Mouse (Mus musculus) midbrain, embryonic 11.5 days (tissue): Measurements from ENCODE around the gene Psmb6. TPM values are rescaled to one million over a fixed set of nuclear protein-coding genes. Genes with fewer than 3 reads are reported as not detected.
"Not testable (repeated sequence)": the region's sequence is repeated elsewhere in the genome, so short reads cannot be mapped to it uniquely, and the experiment has no call there.

ENCODE experiments used
- ATAC-seq: fragments of 200-750 bp; cut with Nextera tagmentation; 2 replicates; pipeline ENCODE4 v1.8.0; 2017; ENCODE audit warnings: moderate TSS enrichment, moderate library complexity; ENCODE audit not compliant: low FRiP score
- DNase-seq: peaks from one replicate; pipeline ENCODE4 v3.0.0; 2015; ENCODE audit warnings: low spot score; ENCODE audit errors: missing footprints
- H3K27ac ChIP-seq: fragments of 300-500 bp; sonication (generic); 2 replicates; pipeline ENCODE4 v1.5.1; 2014; ENCODE audit warnings: low read depth, low read length
- H3K27me3 ChIP-seq: fragments of 300-500 bp; sonication (generic); 2 replicates; pipeline ENCODE4 v1.6.1; 2014; ENCODE audit warnings: mild to moderate bottlenecking, low read length, moderate library complexity, mixed read lengths; ENCODE audit not compliant: control insufficient read depth, insufficient read depth
- H3K36me3 ChIP-seq: fragments of 300-500 bp; sonication (generic); 2 replicates; pipeline ENCODE4 v1.6.1; 2014; ENCODE audit warnings: mild to moderate bottlenecking, low read length, moderate library complexity, mixed read lengths; ENCODE audit not compliant: control insufficient read depth, insufficient read depth
- H3K4me1 ChIP-seq: fragments of 300-500 bp; sonication (generic); 2 replicates; pipeline ENCODE4 v1.6.1; 2014; ENCODE audit warnings: low read length; ENCODE audit not compliant: control insufficient read depth, insufficient read depth
- H3K4me2 ChIP-seq: fragments of 300-500 bp; sonication (generic); 2 replicates; pipeline ENCODE4 v1.6.1; 2014; ENCODE audit warnings: mild to moderate bottlenecking, moderate library complexity
- H3K4me3 ChIP-seq: fragments of 300-500 bp; sonication (generic); 2 replicates; pipeline ENCODE4 v1.5.1; 2014; ENCODE audit warnings: low read depth, low read length
- H3K9ac ChIP-seq: fragments of 300-500 bp; sonication (generic); 2 replicates; pipeline ENCODE4 v1.6.1; 2014; ENCODE audit warnings: low read length
- H3K9me3 ChIP-seq: fragments of 300-500 bp; sonication (generic); 2 replicates; pipeline ENCODE4 v1.6.1; 2016; ENCODE audit warnings: low read length; ENCODE audit not compliant: control insufficient read depth
- WGBS: fragments of 180-500 bp; shearing (Covaris S2); extraction: QIAGEN DNeasy Blood & Tissue Kit; methylation state at CpG from one replicate; pipeline ENCODE4 v1.1.7; 2014; 5-methylcytosine and 5-hydroxymethylcytosine counted together
- polyA plus RNA-seq: library from polyadenylated mRNA; unstranded; fragments of >200 nt; fragmentation: Nextera tagmentation; extraction: Ambion mirVana; gene quantifications from 2 replicates; pipeline ENCODE4 v1.2.1, GENCODE M21; 2014

Gene Psmb6
- polyA plus RNA-seq, 1 experiment from 2014 or later: 909 TPM

DNA sequence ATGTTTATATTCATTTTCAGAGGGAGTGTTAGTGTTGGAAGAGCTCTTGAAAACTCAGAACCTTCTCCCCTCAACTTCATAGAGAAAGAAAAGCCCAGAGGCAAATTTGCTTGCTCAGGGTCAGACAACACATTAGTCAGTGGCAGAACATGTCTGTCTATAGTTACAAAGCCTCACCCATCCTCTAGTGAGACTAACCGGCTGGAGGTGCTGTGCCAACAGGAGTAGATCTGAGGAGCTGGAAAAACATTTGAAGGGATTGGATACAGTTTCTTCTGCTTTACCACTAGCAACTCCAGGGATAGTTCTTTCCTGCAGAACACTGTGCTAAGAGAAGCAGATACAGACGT lies 36.7 kb downstream of the Psmb6 start:
- Histone ChIP-seq H3K9ac (peak overlapping the region; percentile 81; the same call in 1 of the 2 replicates), H3K4me3 (peak overlapping the region; percentile 86), H3K4me1 (peaks cover 16% of the 10 kb centered on the region), H3K36me3 (no peaks in the 10 kb centered on the region), H3K27me3 (no peaks in the 10 kb centered on the region), H3K9me3 (no peaks in the 10 kb centered on the region), H3K27ac (peak overlapping the region; percentile 58; the same call in 1 of the 2 replicates), H3K4me2 (peak overlapping the region; percentile 96)
- WGBS: 9% methylated on average over 2 of the region's 2 CpGs
- ATAC-seq: peak; percentile 2; the same call in 1 of the 2 replicates
- DNase-seq: no peak

- Histone ChIP-seq H3K36me3 (no peaks in the 10 kb centered on the region), H3K27me3 (no peaks in the 10 kb centered on the region), H3K4me3 (peak within 1 kb of the TSS; percentile 86), H3K27ac (peak within 1 kb of the TSS; percentile 58), H3K9ac (peak within 1 kb of the TSS; percentile 81), H3K4me2 (peak within 1 kb of the TSS; percentile 96), H3K4me1 (peaks cover 16% of the 10 kb centered on the region), H3K9me3 (no peaks in the 10 kb centered on the region)
- WGBS: under 1% methylated on average over 51 of the region's 57 CpGs
- peak; percentile 93 for ATAC-seq
- peak; percentile 99 for DNase-seq
Observed at GRCm38 (mm10) chr11:70562287-70562994, 37.3 kb downstream of the Psmb6 start, which contains the start of gene Mink1. TSS of gene Mink1 (plus strand) at chr11:70562881.

DNA sequence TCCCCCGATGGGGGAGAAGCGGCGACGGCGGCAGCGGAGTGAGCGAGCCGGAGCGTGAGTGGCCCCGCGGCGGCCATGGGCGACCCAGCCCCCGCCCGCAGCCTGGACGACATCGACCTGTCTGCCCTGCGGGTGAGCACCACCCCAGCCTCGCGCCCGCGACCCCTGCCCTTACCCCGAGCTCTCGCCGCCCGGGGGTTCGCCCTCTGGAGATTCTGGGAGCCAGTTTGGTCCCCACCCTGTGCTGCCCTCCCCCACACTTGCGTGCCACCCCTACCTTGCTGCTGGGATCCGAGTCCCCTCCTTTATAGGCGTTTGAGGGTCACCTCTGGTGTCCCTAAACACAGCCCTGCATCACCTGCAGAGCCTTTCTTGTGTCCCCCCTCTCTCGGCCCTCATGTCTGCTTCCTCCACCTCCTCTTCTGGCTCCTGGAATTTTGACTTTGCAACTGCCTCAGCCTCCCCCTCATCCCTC lies 37.9 kb downstream of the Psmb6 start:
- no peak for DNase-seq
- peak overlapping the region; percentile 81 for H3K9ac ChIP-seq
- H3K36me3 ChIP-seq: no peaks in the 10 kb centered on the region
- no peaks in the 10 kb centered on the region for H3K27me3 ChIP-seq
- WGBS: 0% methylated on average over 31 of the region's 31 CpGs
- H3K27ac ChIP-seq: peak overlapping the region; percentile 58; the same call in 1 of the 2 replicates
- peak overlapping the region; percentile 96 for H3K4me2 ChIP-seq
- H3K9me3 ChIP-seq: no peaks in the 10 kb centered on the region
- peaks cover 16% of the 10 kb centered on the region for H3K4me1 ChIP-seq
- H3K4me3 ChIP-seq: peak overlapping the region; percentile 86
- no peak; the same call in 1 of the 2 replicates for ATAC-seq

DNA sequence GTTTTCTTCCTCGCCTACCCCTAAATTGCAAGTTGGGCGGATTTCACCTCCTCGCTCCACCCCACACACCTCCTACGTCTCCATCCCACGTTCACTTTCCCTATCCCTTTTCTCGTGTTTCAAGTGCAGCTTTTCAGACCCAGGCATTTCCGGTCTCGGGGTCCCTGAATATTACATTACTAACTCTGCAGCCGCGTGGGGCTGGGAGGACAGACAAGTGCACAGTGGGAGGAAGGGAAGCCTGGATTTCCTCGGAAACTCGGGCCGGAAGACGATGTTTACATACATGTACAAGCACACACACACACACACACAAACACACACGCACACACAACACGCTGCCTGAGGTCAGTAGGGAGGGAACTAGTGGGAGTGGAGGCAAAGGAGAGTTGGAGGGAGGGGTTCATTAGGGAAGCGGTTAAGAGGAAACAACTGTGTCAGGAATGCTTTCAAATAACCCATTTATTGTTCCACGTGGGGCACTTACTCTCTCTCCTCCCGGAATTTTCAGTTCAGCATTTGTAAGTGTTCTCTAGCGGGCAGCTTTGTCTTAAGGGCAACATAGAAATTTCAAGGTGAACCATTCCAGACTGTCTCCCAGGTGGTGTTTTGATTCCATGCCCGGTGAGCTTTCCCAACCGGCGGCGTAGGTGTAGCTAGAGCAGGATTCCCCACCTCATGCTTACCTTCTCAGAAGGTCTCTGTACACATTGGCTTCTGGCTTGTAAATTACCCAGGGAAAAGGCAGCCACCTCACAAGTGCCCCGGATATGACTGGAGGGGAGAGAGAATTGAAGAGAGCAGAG lies 38.5 kb downstream of the Psmb6 start:
- Histone ChIP-seq H3K27ac (no peak overlapping the region), H3K27me3 (no peaks in the 10 kb centered on the region), H3K9ac (peak overlapping the region; percentile 81), H3K4me1 (peaks cover 16% of the 10 kb centered on the region), H3K36me3 (no peaks in the 10 kb centered on the region), H3K4me2 (peak overlapping the region; percentile 96), H3K4me3 (peak overlapping the region; percentile 86), H3K9me3 (no peaks in the 10 kb centered on the region)
- ATAC-seq (no peak), DNase-seq (peak; percentile 93)
- 5% methylated on average over 25 of the region's 25 CpGs for WGBS

DNA sequence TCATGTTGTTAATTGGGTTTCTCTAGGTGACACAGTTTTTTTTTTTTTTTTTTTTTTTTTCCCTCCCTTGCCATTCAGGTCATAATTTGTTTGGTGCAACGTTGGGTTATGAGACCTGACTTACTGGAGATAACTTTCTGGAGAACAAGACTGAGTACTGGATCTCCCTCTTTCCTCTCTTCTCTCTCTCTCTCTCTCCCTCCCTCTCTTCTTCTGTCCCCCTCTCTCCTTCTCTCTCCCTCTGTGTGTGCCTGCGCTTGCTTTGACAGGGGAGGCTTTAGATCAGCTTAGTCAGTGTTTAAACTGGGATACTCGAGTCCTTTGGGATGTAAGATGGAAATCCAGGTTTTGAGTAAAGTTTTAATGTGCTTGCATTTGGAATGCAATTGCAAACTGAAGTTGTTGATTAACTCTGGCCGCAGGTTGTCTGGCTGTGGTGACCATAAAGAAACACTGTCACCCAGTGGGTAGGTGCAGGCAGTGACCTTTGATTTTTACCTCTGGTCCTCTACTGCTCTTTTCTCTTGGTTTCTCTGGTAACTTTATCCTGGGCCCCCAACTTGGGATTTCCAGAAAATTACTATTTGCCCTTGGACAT lies 39.2 kb downstream of the Psmb6 start:
- Histone ChIP-seq H3K9me3 (no peaks in the 10 kb centered on the region), H3K27ac (no peak overlapping the region)
- WGBS: 42% methylated on average over 4 of the region's 4 CpGs

GRCm38 (mm10) chr11:70566586-70566985 lies 41.4 kb downstream of the Psmb6 start:
- Histone ChIP-seq H3K9ac (no peak overlapping the region), H3K4me3 (no peak overlapping the region), H3K27me3 (no peaks in the 10 kb centered on the region), H3K9me3 (no peaks in the 10 kb centered on the region), H3K27ac (no peak overlapping the region), H3K4me1 (peaks cover 16% of the 10 kb centered on the region), H3K36me3 (no peaks in the 10 kb centered on the region), H3K4me2 (no peak overlapping the region)
- WGBS: 73% methylated on average over 7 of the region's 7 CpGs
- DNase-seq (no peak), ATAC-seq (no peak)

More for the DNA sequence above, 39.2 kb downstream of the Psmb6 start:
- no peaks in the 10 kb centered on the region for H3K36me3 ChIP-seq
- 0 out of 2 replicates have a peak overlapping the region, but pooled peaks have one; percentile 86 for H3K4me3 ChIP-seq
- no peak for DNase-seq
- H3K27me3 ChIP-seq: no peaks in the 10 kb centered on the region
- ATAC-seq: no peak
- H3K4me2 ChIP-seq: peak overlapping the region; percentile 96
- H3K4me1 ChIP-seq: peaks cover 16% of the 10 kb centered on the region
- H3K9ac ChIP-seq: no peak overlapping the region

DNA sequence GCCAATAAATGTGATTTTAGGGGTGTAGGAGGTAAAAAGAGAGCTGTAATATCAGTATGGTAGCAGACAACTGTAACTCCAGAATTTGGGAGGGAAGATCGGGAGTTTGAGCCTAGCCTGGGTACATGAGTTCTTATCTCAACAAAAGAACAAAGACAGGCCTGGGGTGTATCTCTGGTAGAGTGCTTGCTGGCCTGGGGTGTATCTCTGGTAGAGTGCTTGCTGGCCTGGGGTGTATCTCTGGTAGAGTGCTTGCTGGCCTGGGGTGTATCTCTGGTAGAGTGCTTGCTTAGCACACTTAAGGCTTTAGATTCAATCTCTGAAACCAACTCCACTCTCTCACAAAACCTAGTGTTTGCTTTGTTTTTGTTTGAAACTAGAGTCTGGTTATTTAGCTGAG lies 45.4 kb downstream of the Psmb6 start:
- not testable (repeated sequence) for ATAC-seq, H3K27me3 ChIP-seq, H3K4me2 ChIP-seq, H3K4me3 ChIP-seq, H3K4me1 ChIP-seq, H3K36me3 ChIP-seq, DNase-seq, H3K27ac ChIP-seq, H3K9ac ChIP-seq, H3K9me3 ChIP-seq
- 79% methylated on average over 1 of the region's 1 CpGs for whole genome bisulfite sequencing

GRCm38 (mm10) chr11:70571641-70572040 lies 46.5 kb downstream of the Psmb6 start:
- Histone ChIP-seq H3K27ac (no peak overlapping the region), H3K4me3 (no peak overlapping the region), H3K9me3 (no peaks in the 10 kb centered on the region), H3K9ac (no peak overlapping the region), H3K27me3 (no peaks in the 10 kb centered on the region), H3K36me3 (no peaks in the 10 kb centered on the region), H3K4me2 (no peak overlapping the region), H3K4me1 (peaks cover 6% of the 10 kb centered on the region)
- no peak for ATAC-seq
- DNase-seq: no peak
- 94% methylated on average over 1 of the region's 1 CpGs for WGBS
